Comparison of ENCODE assay signal across 13 mouse cellular contexts in the genomic region with DNA sequence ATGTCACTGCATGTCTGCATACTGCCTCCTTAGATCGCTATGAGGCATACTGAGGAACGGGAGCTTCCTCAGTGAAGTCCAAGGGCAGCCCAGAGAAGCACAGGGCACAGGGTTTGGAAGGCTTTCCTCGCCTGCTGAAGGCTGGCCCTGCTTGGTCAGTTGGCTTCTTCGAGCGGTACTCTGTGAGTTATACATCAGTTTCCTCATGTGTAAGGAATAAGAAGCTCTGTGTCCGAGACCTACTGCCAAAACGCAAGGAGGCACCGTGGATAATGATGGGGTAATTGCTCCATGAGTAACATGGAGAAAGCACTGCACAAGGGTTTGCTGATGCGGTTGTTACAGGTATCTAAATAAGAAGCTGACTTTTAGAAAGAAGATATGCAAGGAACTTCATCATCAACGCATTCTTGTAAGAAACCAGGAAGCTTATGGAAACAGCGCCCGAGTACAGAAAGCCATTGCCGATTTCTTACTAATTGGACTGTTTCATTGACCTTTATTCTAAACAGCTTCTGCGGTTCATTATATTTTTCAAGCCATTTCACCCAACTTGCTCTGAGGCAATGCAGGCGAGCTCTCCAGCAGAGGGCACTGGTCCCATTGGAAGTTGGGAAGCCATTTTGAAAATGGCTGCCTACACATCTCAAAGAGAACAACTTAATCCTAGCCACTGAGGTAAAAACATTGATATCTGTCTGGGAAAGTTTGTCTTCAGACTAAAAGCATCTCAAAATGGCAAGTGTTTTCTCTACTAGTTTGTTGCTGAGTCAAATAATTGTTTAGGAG.
DNase-seq lines count a peak whose midpoint lies in the region; ATAC-seq and TF ChIP-seq lines count a peak whose summit lies in the region.
"Had no signal": no experiment of that assay in that cellular context is flagged by ENCODE, and none has a peak within 500 bp of the region (broad histone marks: within the 10 kb centered on the region; RNA-seq: fewer than 3 reads in every experiment).

No protein-coding gene starts in this region.

- H3K4me1 ChIP-seq in lung, embryonic 14.5 days (ENCODE audit: insufficient read depth) = 0 out of 2 replicates have a peak, but pooled peaks cover 3% of the 10 kb centered on the region
- H3K4me1 ChIP-seq in midbrain, postnatal 0 days (ENCODE audit: insufficient read depth, low read length) = no peaks in the 10 kb centered on the region

- no peak overlapping the region for H3K4me3 ChIP-seq in gastrocnemius, adult 2 months
- no peak overlapping the region for H3K4me3 ChIP-seq in lung, embryonic 14.5 days (ENCODE audit: low read depth, low read length)
- H3K4me3 ChIP-seq in midbrain, postnatal 0 days (ENCODE audit: low read depth, low read length) = no peak overlapping the region
- H3K4me3 ChIP-seq: limb, embryonic 15.5 days; midbrain, embryonic 12.5 days had no signal

- DNase-seq in gastrocnemius, adult 2 months = no peak
- no peak for DNase-seq in gastrocnemius, postnatal 4 days (ENCODE audit: low spot score in 2 of 2)
- DNase-seq in lung, embryonic 14.5 days = no peak
- no peak for DNase-seq in lung, postnatal 4 days
- DNase-seq in ZHBTc4 (ENCODE audit: low read depth, low spot score) = peak; percentile 35
- no peak for DNase-seq in midbrain, postnatal 0 days (ENCODE audit: low spot score)
- DNase-seq in thymus, postnatal 4 days = no peak
- DNase-seq in urinary bladder, postnatal 36 days (ENCODE audit: low spot score in 2 of 2) = no peak
- DNase-seq: kidney, postnatal 36 days; thymus, postnatal 14 days had no signal

- ATAC-seq in lung, embryonic 14.5 days (ENCODE audit: insufficient read depth) = no peak
- ATAC-seq in midbrain, postnatal 0 days (ENCODE audit: low FRiP score) = no peak

- no peaks in the 10 kb centered on the region for H3K36me3 ChIP-seq in lung, embryonic 14.5 days (ENCODE audit: insufficient read depth)
- no peaks in the 10 kb centered on the region for H3K36me3 ChIP-seq in midbrain, postnatal 0 days (ENCODE audit: insufficient read depth, low read length)
- H3K36me3 ChIP-seq: limb, embryonic 15.5 days; midbrain, embryonic 12.5 days had no signal

- peaks cover 4% of the 10 kb centered on the region; the same call in 1 of the 2 replicates for H3K27me3 ChIP-seq in lung, embryonic 14.5 days (ENCODE audit: insufficient read depth, low read length)
- H3K27me3 ChIP-seq in midbrain, postnatal 0 days (ENCODE audit: insufficient read depth, low read length) = no peaks in the 10 kb centered on the region

- H3K27ac ChIP-seq in gastrocnemius, adult 2 months = no peak overlapping the region
- H3K27ac ChIP-seq in lung, embryonic 14.5 days (ENCODE audit: low read depth) = no peak overlapping the region
- no peak overlapping the region for H3K27ac ChIP-seq in midbrain, postnatal 0 days (ENCODE audit: low read depth, low read length)
- H3K27ac ChIP-seq: hindbrain, embryonic 14.5 days had no signal

- no peak overlapping the region for H3K4me2 ChIP-seq in lung, embryonic 14.5 days
- no peak overlapping the region for H3K4me2 ChIP-seq in midbrain, postnatal 0 days (ENCODE audit: low read depth, low read length, poor library complexity, severe bottlenecking)
- H3K4me2 ChIP-seq: hindbrain, embryonic 14.5 days had no signal

- intact Hi-C loops in gastrocnemius, adult 2 months (cut with DNase I) = no loop called here

- no peaks in the 10 kb centered on the region for H3K9me3 ChIP-seq in lung, embryonic 14.5 days (ENCODE audit: low read depth, low read length)
- H3K9me3 ChIP-seq in midbrain, postnatal 0 days (ENCODE audit: low read length) = no peaks in the 10 kb centered on the region
- H3K9me3 ChIP-seq: limb, embryonic 15.5 days; midbrain, embryonic 12.5 days had no signal

- H3K9ac ChIP-seq in lung, embryonic 14.5 days = no peak overlapping the region
- H3K9ac ChIP-seq in midbrain, postnatal 0 days (replicated peaks; ENCODE audit: low read length, poor library complexity, severe bottlenecking) = no peak overlapping the region
- H3K9ac ChIP-seq: hindbrain, embryonic 14.5 days; limb, embryonic 15.5 days; midbrain, embryonic 12.5 days had no signal

- TF ChIP-seq CTCF in gastrocnemius, adult 2 months (IDR thresholded peaks at IDR 0.05) = peak; percentile 4; the same call in 1 of the 2 replicates
- peak; percentile 33 for TF ChIP-seq CTCF in lung, embryonic 14.5 days (IDR thresholded peaks at IDR 0.05; ENCODE audit: low read depth)
- peak; percentile 58 for TF ChIP-seq CTCF in midbrain, postnatal 0 days (IDR thresholded peaks at IDR 0.05)

- 88% methylated on average over 15 of the region's 15 CpGs for WGBS in lung, embryonic 14.5 days
- 89% methylated on average over 15 of the region's 15 CpGs for WGBS in midbrain, postnatal 0 days

Comparison
In these comparisons a context has a peak if more than half of its experiments do, and no peak if none do; other contexts are left out.
1. CTCF ChIP-seq: peak in every context shown above with its lines; median percentile 58 in midbrain, postnatal 0 days; 33 in lung, embryonic 14.5 days; 4 in gastrocnemius, adult 2 months.